Mouse (Mus musculus) G1E (cell line): ENCODE data around the gene Usp6nl.

Experiments
- CTCF ChIP-seq: IDR thresholded peaks from 2 replicates; pipeline ENCODE4 v1.5.1; 2012; ENCODE audit warnings: low read depth, low read length, inconsistent platforms, mixed read lengths
- GATA1 ChIP-seq: IDR thresholded peaks from 2 replicates; pipeline ENCODE4 v1.6.1; 2012; ENCODE audit warnings: borderline replicate concordance, low read length, inconsistent platforms, mixed read lengths
- GATA2 ChIP-seq: IDR thresholded peaks from 2 replicates; pipeline ENCODE4 v1.6.1; 2012; ENCODE audit warnings: low read depth, low read length, inconsistent platforms, borderline replicate concordance
- POLR2AphosphoS5 ChIP-seq: IDR thresholded peaks from 2 replicates; pipeline ENCODE4 v1.6.1; 2012; ENCODE audit warnings: low read depth, low read length, inconsistent platforms; ENCODE audit not compliant: insufficient replicate concordance
- TAL1 ChIP-seq: conservative IDR thresholded peaks from 2 replicates; pipeline ENCODE4 v1.6.1; 2012; ENCODE audit warnings: low read depth, low read length, inconsistent platforms, mixed read lengths

DNA sequence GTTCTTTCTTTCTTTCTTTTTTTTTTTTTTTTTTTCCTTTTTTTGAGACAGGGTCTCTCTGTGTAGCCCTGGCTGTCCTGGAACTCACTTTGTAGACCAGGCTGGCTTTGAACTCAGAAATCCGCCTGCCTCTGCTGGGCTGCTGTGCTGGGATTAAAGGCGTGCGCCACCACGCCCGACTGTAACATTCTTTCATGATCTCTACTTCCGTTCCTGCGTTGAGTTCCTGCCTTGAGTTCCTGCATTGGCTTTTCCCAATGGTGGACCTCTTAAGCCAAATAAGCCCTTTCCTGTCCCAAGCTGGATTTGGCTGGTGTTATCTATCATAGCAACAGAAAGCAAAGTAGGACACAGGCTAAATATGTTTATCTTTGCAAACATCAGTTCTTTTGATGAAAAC, 34.8 kb downstream of the Usp6nl start:
- TF ChIP-seq CTCF (no peak), GATA1 (no peak), POLR2AphosphoS5 (no peak), TAL1 (no peak), GATA2 (no peak)
